Mouse (Mus musculus) cerebral cortex, adult 2 months (tissue): Measurements from ENCODE around the gene Ogfrl1.

Experiments used
- WGBS: fragments of 180-500 bp; shearing (Covaris S2); methylation state at CpG from one replicate; pipeline ENCODE4 v1.1.7; 2018; 5-methylcytosine and 5-hydroxymethylcytosine counted together

Gene Ogfrl1

DNA sequence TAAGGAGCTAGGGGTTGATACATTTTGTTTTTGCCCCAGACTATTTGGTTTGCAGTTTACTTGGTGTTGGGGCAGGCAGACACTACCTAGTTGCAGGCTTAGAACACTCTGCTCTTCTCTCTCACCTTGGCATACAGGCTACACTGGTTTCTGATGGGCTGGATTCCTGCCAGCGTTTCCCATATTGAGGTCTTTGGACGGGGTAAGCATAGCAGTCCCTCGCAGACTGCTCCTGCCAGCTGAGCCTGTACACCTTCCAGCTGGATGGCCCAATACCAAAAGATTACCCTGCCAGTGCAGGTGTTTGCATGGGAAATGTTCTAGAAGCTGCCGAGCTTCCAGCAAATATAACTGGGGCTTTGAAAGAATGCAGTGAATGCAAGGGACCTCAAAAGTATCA, 45.8 kb downstream of the Ogfrl1 start:
- 53% methylated on average over 4 of the region's 4 CpGs for WGBS

DNA sequence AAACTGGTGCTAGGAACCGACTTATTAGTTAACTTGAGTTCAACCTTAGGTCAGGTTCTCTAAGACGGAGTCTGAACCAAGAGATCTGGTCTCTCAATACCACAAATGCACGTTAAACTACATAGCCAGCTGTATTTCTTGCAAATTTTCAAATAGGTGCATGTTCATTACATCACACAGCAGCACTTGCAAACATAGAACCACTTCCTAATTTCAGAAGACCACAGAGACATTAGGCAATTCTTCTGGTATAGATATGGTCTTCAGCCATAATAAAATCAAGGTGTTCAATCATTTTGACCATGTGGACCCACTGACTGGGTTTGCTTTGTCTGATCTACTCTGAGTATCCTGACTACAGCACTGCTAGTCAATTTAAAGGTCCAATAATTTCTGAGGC, 51.9 kb downstream of the Ogfrl1 start:
- 89% methylated on average over 3 of the region's 3 CpGs for WGBS

DNA sequence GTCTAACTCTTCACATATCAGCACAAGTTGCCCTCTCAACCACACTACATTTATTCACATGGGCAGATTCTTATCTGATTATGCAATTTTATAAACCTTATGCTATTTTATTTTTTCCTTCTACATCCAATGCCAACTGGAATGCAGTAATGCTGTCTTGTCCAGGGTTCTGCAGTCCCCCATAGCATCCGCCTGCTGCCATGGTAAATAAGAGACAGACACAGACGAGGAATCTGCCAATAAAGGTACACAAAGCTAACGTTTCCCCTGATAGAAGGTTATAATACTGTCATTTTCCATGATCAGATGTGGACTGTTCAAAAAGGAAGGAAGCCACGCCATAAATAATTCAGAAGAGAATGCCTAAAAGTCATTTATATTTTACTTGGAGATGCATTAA, 54.7 kb downstream of the Ogfrl1 start:
- WGBS, result 75% methylated on average over 4 of the region's 4 CpGs

GRCm38 (mm10) chr1:23342224-23342623, 55.3 kb downstream of the Ogfrl1 start:
- 81% methylated on average over 3 of the region's 3 CpGs for WGBS

GRCm38 (mm10) chr1:23335726-23336363, 61.7 kb downstream of the Ogfrl1 start:
- 91% methylated on average over 13 of the region's 13 CpGs for WGBS

DNA sequence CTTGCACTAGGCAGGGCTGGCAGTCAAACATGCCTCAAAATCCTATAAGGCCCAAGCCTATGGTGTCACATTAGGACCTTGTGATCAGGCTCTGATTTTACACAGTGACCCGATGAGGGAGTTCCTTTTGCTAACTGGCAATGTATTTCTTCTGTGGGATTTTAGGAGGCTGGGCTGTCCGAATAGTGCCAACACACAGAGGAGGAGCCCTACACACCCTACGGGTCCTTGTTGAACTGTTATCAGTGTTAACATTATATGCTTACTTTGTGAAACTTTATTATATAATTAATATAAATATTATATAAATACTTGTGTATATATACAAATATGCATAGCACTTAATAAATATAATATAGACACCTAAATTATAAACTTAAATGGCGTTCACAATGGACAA, 62.5 kb downstream of the Ogfrl1 start:
- 95% methylated on average over 4 of the region's 4 CpGs for WGBS

GRCm38 (mm10) chr1:23332192-23332591, 65.4 kb downstream of the Ogfrl1 start:
- whole genome bisulfite sequencing, result 93% methylated on average over 4 of the region's 4 CpGs

GRCm38 (mm10) chr1:23325160-23325559, 72.4 kb downstream of the Ogfrl1 start:
- 89% methylated on average over 7 of the region's 7 CpGs for WGBS

DNA sequence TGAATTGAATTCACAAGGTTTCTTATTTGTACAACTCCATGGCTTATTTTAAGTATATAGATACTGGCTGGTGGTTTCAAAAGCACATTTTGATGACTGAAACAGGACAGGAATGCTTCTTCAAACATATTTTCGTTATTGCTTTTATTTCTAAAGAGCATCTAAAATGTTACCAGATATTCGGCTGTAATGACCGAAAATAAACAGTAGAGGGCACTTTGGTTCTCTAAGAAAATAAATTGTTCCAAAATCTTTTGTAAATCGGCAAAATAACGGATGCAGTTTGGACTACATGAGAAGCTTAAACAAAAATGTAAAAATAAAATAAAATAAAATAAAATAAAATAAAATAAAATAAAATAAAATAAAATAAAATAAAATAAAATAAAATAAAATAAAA, 73.3 kb downstream of the Ogfrl1 start:
- 2% methylated on average over 5 of the region's 5 CpGs for WGBS

- WGBS, result 76% methylated on average over 11 of the region's 11 CpGs
These were observed 74.3 kb downstream of the Ogfrl1 start for GRCm38 (mm10) chr1:23323286-23323685.

- 71% methylated on average over 4 of the region's 4 CpGs for WGBS
These were observed 75.4 kb downstream of the Ogfrl1 start for GRCm38 (mm10) chr1:23322208-23322607.

GRCm38 (mm10) chr1:23321331-23321851, 76.2 kb downstream of the Ogfrl1 start:
- 18% methylated on average over 10 of the region's 10 CpGs for WGBS

DNA sequence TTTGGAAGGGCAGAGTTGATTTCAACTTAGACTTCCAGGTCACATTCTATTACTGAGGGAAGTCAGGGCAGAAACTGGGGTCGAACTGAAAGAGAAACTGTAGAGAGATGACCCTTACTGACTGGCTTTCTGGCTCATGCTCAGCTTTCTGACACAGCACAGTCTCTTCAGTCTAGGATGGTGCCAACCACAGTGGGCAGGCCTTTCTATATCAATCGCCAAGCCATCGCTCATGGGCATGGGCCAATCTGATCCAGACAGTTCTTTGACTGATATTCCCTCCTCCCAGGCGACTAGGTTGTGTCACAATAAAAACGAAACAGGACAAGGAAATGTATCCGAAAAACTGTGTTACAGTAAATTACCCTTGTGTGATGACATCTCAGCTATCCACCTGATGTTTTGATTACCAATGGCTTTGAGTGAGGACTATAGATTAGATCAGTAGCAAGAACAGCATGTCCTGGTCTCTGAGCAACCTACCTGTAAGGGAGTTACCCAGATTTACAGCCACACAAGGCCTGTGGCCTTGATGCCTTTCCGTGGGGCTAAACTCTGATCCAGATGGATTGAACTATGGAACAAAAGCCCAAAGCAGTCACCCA, 76.9 kb downstream of the Ogfrl1 start:
- 88% methylated on average over 7 of the region's 7 CpGs for WGBS
